Mouse (Mus musculus): ENCODE measurements at regions not wholly inside any gene's neighbourhood (a gene's known extent, or its start where the extent isn't known, plus 50 kb on each side); places are given as distances from the start of the nearest gene placed in this dataset.

- TF ChIP-seq CTCF (conservative IDR thresholded peaks at IDR 0.05) = no peak
- Histone ChIP-seq H3K27ac (no peak overlapping the region), H3K4me3 (no peak overlapping the region)
- DNase-seq (ENCODE audit: low spot score in 2 of 2) = no peak
These were observed 52.2 kb upstream of the Lclat1 start for GRCm38 (mm10) chr17:73055611-73056010.

GRCm38 (mm10) chr17:73056616-73057015, 51.2 kb upstream of the Lclat1 start:
- no peak for DNase-seq (ENCODE audit: low spot score in 2 of 2)
- Histone ChIP-seq H3K4me3 (no peak overlapping the region), H3K27ac (no peak overlapping the region)
- no peak for TF ChIP-seq CTCF (conservative IDR thresholded peaks at IDR 0.05)
